Mouse (Mus musculus) cerebellum, adult 8-10 months (tissue): ENCODE results near the gene 4931406C07Rik.

Source experiments
- DNase-seq: peaks from one replicate; pipeline ENCODE4 v3.0.0; 2022

The 4931406C07Rik gene

DNA sequence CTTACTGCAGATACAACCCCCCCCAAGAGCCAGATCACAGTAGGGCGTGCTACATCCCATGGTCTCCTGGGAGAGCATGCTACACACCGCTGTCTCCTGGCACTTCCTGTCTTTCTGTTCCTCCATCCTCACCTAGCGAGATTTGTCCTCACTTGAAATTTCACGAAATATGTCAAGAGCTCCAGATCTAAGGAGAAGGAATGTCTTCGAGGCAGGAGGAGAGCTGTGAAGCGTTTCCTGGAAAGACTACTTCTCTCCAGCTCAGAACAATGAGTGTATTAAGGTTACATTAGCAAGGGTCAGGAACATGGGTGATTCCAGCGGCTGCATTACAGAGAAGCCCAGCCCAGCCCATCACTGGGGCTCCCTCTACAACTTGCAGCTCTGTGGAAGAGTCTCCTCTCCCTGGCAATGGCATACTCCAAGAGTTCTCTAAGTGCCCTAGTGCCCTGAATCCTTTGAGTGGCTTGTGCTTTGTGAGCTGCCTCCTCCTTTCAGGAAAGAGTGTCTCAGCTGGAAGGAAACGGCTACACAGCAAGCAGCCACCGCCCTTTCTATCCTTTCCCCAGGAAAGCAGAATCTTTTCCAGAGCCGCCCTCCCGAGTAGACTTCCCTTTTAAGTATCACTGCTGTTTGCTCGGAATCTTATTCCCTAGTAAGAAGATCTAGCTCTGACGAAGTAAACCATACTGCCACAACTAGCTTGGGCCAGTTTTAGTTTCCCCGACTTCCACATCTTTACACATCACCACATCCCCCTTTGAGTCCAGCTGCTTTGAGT is 68.5 kb downstream of the 4931406C07Rik start:
- DNase-seq, result no peak

DNA sequence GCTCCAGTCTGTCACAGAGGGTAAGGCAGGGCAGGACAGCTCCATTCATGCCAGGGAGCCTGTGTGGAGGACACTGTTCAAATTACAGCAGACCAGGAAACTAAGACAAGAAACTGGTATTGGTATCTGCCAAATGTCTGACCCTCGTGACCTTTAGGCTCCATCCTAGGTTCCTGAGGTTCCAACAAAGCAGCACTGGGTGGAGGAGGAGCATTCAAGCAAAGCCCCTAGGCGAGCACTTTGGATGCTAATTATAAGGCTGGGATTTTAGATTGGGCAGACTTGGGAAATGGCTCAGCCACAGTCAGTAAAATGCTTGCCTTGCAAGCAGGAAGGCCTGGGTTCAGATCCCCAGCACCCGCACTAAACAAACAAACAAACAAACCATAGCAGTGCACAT is 70.3 kb downstream of the 4931406C07Rik start:
- DNase-seq, result no peak

DNA sequence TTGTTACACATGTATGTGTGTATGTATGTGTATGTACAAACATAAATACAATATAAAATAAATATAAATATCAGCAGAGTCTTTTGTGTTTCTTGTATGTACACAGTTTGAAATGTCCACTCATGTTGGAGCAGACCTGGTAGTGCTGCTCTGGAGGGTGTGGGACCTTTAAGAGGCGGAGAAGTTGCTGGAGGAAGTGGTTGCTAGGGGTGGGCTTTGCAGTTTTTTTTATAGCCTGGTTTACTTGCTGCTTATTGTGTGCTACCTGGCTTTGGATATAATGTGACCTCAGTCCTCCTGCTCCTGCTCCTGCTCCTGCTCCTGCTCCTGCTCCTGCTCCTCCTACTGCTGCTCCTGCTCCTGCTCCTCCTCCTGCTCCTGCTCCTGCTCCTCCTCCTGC is 72.6 kb downstream of the 4931406C07Rik start:
- no peak for DNase-seq
